Mouse (Mus musculus): Measurements from ENCODE around the gene Trabd.
A peak's percentile ranks its signal among the peaks of the same experiment; 100 is the strongest.

Trabd gene

DNA sequence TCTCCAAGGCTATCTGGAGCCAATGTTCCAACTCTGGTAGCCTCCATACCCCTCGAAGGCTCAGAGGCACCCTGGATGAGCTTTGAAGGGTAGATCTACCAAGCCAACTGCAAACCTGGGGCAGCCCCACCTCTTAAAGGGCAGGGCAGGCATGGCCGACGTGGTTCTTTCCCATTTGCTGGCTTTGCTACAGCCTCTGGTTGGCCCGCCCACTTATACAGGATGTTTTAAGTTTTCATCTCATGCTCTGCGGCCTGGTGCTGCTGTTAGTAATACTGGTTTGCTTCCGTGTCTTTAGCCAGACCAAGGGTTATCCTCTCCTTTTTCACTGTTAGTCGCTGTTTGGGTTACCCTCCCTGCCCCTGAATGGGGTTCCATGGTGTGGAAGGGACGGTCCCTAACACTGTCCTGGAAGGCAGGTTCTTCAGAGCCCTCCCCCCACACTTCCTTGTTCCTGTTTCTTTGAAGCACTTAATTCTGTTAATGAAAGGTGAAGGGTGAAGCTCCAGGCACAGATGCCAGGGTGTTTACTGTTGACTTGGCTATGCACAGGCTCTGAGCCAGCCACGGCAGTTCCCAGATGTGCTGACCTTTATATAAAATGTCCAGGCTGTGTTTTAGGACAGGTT, 3.4 kb downstream of the Trabd start:
- DNase-seq, result peak; percentile 81

GRCm38 (mm10) chr15:89083906-89084305, 9.0 kb downstream of the Trabd start:
- DNase-seq, result no peak

DNA sequence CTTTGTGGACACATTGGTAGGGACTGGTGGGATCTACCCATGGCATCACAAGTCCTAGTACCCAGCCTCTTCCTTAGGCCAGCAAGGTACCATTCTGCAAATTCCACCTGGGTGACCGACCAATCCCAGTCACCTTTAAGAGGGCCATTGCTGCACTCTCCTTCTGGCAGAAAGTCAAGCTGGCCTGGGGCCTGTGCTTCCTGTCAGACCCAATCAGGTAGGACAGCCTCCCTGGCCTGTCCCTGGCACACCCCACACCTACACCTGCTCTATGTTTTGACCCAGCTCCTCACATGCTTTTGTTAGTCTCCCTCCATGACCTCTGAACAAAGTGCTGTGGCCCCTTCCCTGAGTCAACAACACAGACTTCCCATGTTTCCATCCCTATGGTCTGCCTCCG, 9.9 kb downstream of the Trabd start:
- DNase-seq, result no peak

DNA sequence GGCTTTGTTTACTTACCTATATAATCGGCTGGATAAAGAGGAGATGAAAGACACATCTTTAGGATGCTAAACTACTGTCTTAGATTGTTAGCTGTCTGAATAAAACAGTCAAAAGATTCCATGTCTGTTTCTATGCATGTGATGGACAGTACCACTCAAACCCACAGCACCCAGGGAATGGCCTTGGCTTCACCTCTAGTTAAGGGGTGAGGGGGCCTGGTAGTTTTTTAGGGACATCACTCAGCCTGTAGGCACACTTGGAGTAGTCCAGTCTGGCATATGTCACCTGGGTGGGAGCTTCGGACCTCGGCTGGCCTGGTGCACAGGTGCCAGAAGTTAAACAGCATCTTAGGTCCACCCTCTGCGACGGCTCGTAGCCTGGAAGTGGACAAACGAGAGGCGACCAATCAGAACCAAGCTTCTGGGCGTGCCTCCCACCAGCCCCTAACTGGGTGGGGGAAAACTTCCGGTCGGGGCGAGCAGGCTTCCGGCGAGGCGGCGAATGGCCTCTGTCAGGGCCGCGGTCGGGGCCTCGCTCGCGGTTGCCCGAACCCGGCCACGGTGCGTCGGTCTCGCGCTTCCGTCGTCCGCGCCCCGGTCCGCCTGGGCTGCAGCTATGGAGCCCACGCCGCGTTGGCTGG, 13.8 kb downstream of the Trabd start, which contains the start of gene Selenoo:
Gene Selenoo, plus strand, starts transcription at position 478 of the 641 bp plus-strand sequence.
- DNase-seq, result peak; percentile 95

DNA sequence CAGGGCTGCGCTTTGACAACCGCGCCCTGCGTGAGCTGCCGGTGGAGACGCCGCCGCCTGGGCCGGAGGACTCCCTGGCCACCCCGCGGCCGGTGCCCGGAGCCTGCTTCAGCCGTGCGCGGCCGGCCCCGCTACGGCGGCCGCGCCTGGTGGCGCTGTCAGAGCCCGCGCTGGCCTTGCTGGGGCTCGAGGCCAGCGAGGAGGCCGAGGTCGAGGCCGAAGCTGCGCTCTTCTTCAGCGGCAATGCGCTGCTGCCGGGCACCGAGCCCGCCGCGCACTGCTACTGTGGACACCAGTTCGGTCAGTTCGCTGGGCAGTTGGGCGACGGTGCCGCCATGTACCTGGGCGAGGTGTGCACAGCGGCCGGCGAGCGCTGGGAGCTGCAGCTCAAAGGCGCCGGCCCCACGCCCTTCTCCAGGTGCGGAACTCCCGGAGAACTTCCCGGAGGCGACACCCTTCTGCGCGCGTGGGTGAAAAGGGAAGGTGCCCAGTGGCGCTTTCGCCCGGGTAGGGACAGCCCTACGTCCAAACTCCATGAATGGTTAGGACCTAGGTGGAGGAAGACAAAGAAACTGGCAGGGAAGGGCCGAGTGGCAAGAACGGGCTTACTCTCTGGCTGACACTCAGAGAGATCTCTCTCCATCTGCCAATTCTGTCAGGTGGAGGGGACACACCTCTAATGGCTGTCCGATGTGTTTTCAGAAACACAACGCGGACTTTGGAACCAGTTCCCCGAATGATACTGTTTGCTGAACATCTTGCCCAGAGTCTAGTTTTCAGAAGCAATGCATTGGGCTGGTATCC, 14.5 kb downstream of the Trabd start:
- DNase-seq, result peak; percentile 45

DNA sequence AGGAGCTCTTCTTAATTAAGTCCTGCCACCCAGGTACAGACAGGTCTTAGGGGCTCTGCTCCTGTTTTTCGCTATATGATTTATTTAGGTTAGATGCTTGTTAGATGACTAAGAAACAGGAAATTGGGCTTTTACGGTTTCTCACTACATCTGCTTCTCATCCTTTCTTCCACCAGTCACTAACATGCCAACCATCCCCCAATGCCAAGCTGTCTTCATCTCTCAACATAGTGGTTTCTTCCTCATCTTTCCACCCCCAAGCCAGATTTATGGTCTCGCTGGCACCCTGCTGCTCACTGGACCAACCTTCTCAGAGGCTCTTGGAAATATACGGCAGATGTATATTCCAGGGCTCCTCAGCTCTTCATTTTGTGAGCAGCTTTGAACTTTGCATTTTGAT, 15.7 kb downstream of the Trabd start:
- no peak for DNase-seq

- no peak for DNase-seq
These were observed 17.3 kb downstream of the Trabd start for GRCm38 (mm10) chr15:89092181-89092580.

DNA sequence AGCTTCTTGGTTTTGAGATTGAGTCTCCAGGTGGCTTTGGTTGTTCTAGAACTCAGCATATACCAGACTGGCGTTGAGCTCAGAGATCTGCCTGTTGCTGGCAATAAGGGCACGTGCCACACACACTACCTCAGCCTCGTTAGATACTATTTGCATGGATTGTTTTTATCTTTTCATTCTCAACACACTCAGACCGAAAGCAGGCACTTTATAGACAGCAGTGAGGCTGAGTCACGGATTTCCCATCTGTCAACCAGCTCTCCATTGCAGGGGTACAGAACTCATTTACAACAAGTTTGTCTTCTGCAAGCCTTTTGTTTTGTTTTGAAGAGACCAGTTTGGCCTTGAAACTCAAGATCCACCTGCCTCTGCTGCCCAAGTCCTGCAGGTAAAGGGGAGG, 22.5 kb downstream of the Trabd start:
- no peak for DNase-seq

- DNase-seq, result no peak
These were observed 23.7 kb downstream of the Trabd start for GRCm38 (mm10) chr15:89098616-89099015.

DNA sequence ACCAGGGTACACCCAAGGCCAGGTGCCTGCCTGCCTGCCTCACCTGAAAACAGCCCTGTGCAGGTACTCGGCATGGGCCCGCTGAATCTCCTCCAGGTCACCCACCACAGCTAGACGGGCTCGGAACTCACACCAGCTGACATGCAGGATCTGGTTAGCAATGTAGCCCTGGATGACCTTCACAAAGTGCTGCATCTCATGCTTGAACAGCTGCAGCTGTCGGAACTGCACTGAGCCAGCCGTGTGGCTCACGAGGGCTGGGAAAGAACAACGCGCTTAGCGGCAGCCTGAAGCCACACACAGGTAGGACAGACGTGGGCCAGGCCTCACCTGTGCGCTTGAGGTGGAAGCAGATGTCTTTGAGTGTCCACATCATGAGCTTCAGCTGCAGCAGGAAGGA, 25.9 kb downstream of the Trabd start:
- DNase-seq, result no peak

DNA sequence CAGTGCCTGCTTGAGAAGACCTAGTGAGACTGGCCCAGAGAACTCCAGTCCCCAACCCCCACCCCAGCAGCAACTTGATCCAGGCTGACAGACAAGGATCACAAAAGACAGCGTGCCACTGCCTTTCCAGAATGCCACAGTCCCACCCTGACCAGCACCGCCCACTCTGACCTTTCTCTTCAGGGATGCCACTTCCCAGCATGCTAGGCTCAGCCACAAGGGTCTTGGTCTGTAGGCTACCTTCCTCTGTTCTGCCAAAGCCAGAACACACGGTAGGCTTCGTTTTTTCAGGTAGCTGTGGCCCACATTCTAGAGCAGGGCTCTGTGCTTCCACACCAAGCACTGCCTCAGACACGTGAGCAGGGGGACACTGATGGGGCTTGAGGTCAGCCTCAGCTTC, 27.7 kb downstream of the Trabd start:
- no peak for DNase-seq

GRCm38 (mm10) chr15:89103921-89104320, 29.0 kb downstream of the Trabd start:
- DNase-seq, result no peak

- no peak for DNase-seq
These were observed 29.5 kb downstream of the Trabd start for GRCm38 (mm10) chr15:89104425-89104824.

GRCm38 (mm10) chr15:89106073-89106472, 31.1 kb downstream of the Trabd start:
- DNase-seq, result no peak

GRCm38 (mm10) chr15:89106976-89107375, 32.1 kb downstream of the Trabd start:
- DNase-seq, result no peak

DNA sequence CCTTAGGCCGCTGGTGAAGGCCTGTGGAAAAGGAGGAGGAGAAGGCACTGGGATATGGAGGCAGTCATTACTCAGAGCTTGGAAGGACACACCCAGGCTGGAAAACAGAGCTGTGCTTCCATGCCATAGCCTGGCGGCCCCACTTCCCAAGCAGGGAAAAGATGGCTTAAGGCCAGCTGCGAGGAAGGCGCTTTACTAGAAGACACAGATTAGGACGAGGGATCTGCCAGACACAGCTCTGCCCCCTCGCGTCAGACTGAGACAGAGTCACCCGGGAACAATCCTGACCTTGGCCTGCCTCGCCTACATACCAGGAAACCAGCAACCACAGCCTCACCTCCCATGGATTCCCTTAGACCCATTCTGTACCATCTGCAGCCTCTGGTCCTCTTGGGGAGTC, 35.2 kb downstream of the Trabd start:
- DNase-seq, result no peak

DNA sequence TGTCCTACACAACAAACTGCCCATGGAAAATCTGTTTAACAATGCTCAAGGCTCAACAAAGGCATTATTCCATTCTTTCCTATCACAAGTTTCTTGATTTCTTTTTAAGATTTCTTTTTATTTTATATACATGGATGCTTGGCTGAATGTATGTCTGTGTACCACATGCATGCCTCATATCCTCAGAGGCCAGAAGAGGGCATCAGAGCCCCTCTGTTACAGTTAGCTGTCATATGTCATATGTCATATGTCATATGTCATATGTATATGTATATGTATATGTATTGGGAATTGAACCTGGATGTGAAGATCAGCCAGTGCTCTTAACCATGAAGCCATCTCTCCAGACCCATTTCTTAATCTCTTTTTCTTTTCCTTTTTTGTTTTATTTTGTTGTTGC, 43.1 kb downstream of the Trabd start:
- no peak for DNase-seq

GRCm38 (mm10) chr15:89122649-89123366, 47.9 kb downstream of the Trabd start, which contains the start of gene Tubgcp6:
Tubgcp6 (minus strand) TSS chr15:89123112.
- DNase-seq, result peak; percentile 96

DNA sequence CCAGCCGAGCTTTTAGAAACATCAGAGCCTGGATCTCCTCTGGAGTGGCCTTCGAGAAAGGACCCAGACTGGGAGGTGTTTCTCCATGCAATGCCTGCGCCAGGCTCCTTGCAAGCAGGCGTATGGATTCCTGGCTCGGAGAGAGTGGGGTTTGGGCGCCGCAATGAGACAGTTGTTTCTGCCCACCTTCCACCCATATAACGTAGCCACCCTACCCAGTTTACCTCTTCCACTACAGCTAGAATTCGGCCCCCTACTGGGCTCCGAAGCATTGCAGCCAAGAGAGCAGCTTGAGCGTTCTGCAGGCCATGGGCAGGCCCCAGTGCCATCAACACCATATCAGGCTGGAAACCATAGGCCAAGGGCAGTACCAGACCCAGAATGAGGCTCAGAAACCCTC, 48.7 kb downstream of the Trabd start:
- no peak for DNase-seq

DNA sequence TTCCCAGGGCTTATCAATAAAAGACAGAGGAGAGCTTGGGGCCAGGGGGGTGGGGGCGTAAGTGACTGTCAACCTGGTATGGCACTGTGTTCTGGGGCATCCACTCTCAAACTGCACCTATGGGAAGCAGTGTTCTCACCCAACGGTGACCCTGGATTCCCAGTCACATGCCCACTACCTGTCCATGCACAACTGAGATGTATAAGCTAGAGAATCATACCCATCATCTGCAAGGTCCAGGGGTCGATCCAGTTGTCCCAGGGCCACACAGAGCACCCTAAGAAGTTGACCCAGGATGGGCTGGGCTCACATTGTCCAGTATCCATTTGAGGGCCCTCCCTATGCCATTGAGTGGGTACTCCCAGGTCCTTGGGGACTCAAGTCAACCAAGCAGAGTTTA, 49.4 kb downstream of the Trabd start:
- no peak for DNase-seq

DNA sequence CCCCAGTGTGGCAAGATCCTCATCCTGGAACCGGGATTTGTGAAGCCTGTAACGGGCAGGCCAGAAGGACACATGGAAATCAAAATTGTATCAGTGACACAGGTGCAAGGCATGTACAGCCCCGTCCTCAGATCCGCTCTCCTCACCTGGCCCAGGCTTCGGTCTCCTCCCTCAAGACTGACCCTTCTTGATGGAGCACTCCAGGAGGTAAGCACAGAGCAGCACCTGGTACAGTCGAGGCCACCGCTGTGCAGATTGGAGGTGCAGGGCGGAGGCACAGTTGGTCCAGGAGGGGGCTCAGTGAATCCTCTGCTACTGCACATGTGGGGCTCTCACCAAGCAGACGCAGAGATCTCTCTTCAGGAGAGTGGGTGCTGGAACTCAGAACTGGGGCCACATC, 50.4 kb downstream of the Trabd start:
- no peak for DNase-seq

DNA sequence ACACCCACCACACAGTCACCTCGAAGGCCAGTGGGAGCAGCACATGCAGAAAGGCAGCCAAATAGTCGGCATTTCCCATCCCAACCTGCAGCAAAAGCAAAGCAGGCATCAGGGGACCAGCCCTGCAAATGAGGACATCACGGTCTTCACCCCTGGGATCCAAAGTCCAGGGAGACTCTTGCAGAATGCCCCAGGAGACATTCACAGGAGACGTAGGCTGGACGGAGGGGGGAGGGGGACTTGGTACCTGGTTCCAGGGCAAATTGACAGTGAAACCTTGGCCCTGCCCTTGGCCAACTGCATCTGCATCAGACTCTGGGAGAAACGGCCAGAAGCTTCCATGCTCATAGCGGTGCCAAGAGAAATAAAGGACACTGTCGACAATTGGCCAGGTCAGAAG, 51.7 kb downstream of the Trabd start:
- no peak for DNase-seq

GRCm38 (mm10) chr15:89127364-89127940, 52.5 kb downstream of the Trabd start:
- DNase-seq, result no peak

Data from kidney, postnatal 14 days (tissue).